Mouse (Mus musculus) hindbrain, embryonic 15.5 days (tissue): ENCODE data around the gene Krt88. TPM values are rescaled to one million over a fixed set of nuclear protein-coding genes. Genes with fewer than 3 reads are reported as not detected.

ENCODE experiments used
- ATAC-seq: fragments of 200-750 bp; cut with Nextera tagmentation; 2 replicates; pipeline ENCODE4 v1.8.0; 2017; ENCODE audit warnings: low read depth, moderate number of reproducible peaks, moderate TSS enrichment; ENCODE audit not compliant: low FRiP score
- H3K27ac ChIP-seq: fragments of 300-500 bp; sonication (generic); replicated peaks from 2 replicates; pipeline ENCODE4 v1.5.1; 2015; ENCODE audit warnings: mild to moderate bottlenecking, inconsistent platforms
- H3K27me3 ChIP-seq: fragments of 300-500 bp; sonication (generic); 2 replicates; pipeline ENCODE4 v1.6.1; 2015; ENCODE audit warnings: control low read depth, inconsistent platforms
- H3K36me3 ChIP-seq: fragments of 300-500 bp; sonication (generic); 2 replicates; pipeline ENCODE4 v1.6.1; 2015; ENCODE audit warnings: control low read depth, inconsistent platforms
- H3K4me1 ChIP-seq: fragments of 300-500 bp; sonication (generic); replicated peaks from 2 replicates; pipeline ENCODE4 v1.6.1; 2015; ENCODE audit warnings: control low read depth, inconsistent platforms
- H3K4me2 ChIP-seq: fragments of 300-500 bp; sonication (generic); 2 replicates; pipeline ENCODE4 v1.6.1; 2015; ENCODE audit warnings: moderate library complexity, mild to moderate bottlenecking, inconsistent platforms
- H3K4me3 ChIP-seq: fragments of 300-500 bp; sonication (generic); 2 replicates; pipeline ENCODE4 v1.5.1; 2015; ENCODE audit warnings: mild to moderate bottlenecking, inconsistent platforms
- H3K9ac ChIP-seq: fragments of 300-500 bp; sonication (generic); 2 replicates; pipeline ENCODE4 v1.6.1; 2015; ENCODE audit warnings: inconsistent platforms
- H3K9me3 ChIP-seq: fragments of 300-500 bp; sonication (generic); 2 replicates; pipeline ENCODE4 v1.6.1; 2016; ENCODE audit warnings: control low read depth, inconsistent platforms
- WGBS: fragments of 180-500 bp; shearing (Covaris S2); methylation state at CpG from one replicate; pipeline ENCODE4 v1.1.7; 2015; 5-methylcytosine and 5-hydroxymethylcytosine counted together
- polyA plus RNA-seq: library from polyadenylated mRNA; unstranded; fragments of >200 nt; fragmentation: Nextera tagmentation; extraction: Ambion mirVana; gene quantifications from 2 replicates; pipeline ENCODE4 v1.2.1, GENCODE M21; 2015

The Krt88 gene
- polyA plus RNA-seq, 1 experiment from 2014 or later, result not detected

DNA sequence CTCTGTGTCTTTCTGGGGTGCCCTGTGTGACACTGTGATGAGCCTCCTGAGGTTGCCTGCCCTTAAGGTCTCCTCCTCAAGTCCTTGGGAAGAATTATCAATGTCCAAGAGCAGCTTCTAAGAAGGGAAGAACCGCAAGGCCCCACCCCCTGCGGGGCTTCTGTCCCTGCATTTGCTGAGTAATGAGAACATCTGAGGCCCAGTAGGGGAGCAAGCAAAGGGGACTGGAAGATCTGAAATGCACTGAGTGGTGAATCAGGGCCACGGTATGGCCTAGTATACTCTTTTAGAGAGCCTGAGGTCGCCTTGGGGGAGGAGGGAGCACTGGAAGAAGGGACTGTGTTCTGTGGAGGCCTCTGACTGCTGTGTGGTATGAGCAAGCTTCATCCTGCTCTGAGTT, 34.5 kb downstream of the Krt88 start:
- no peak for ATAC-seq
- WGBS, result 40% methylated on average over 4 of the region's 4 CpGs

DNA sequence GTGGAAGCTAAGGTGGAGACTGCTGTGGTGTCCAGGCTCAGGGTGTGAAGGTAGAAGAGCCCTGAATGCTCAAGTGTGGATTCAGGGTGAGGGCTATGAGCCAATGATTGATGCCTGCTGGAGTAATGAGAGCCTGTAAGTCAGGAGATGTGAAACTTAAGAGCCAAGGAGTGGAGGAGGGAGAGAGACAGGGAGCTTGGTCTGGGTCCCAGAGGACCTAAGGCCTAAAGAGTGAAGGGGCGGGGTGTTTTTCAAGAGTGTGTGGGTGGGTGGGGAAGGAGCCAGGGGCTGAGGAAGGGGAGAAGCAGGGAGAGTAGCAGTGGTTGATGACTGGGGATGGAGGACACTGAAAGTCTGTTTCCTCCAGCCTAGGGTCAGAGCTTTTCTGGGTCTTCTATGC, 36.1 kb downstream of the Krt88 start:
- H3K27me3 ChIP-seq, result 0 out of 2 replicates have a peak, but pooled peaks cover under 1% of the 10 kb centered on the region
- 69% methylated on average over 1 of the region's 1 CpGs for WGBS
- no peak overlapping the region for H3K27ac ChIP-seq
- H3K4me1 ChIP-seq, result peaks cover 11% of the 10 kb centered on the region
- no peaks in the 10 kb centered on the region for H3K36me3 ChIP-seq
- no peak overlapping the region for H3K9ac ChIP-seq
- no peaks in the 10 kb centered on the region for H3K9me3 ChIP-seq
- no peak overlapping the region for H3K4me3 ChIP-seq
- H3K4me2 ChIP-seq, result no peak overlapping the region
- ATAC-seq, result no peak

More for the DNA sequence above, 34.5 kb downstream of the Krt88 start:
- Histone ChIP-seq H3K36me3 (no peaks in the 10 kb centered on the region), H3K4me2 (no peak overlapping the region), H3K9ac (no peak overlapping the region), H3K9me3 (no peaks in the 10 kb centered on the region), H3K27me3 (0 out of 2 replicates have a peak, but pooled peaks cover 3% of the 10 kb centered on the region), H3K4me3 (no peak overlapping the region), H3K27ac (no peak overlapping the region), H3K4me1 (peaks cover 11% of the 10 kb centered on the region)

DNA sequence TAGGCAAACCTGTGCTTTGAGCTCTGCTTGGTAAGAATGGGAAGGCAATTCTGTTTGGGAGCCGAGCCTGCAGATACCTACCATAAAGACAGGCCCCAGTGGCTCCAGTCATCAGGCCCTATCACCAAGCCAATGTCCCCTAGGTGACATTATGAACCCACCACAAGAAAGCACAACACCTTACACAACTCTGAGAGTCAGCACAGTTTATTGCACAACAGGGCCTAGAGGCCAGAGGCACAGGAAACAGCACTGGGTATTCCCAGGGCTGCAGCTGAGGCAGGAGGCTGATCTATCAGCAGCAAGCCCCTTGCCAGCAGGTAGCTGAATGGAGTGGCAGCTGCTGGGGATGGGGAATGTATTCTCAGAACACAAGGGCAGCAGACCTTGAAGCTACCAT, 37.4 kb downstream of the Krt88 start:
- no peak overlapping the region for H3K4me2 ChIP-seq
- 85% methylated on average over 1 of the region's 1 CpGs for WGBS

DNA sequence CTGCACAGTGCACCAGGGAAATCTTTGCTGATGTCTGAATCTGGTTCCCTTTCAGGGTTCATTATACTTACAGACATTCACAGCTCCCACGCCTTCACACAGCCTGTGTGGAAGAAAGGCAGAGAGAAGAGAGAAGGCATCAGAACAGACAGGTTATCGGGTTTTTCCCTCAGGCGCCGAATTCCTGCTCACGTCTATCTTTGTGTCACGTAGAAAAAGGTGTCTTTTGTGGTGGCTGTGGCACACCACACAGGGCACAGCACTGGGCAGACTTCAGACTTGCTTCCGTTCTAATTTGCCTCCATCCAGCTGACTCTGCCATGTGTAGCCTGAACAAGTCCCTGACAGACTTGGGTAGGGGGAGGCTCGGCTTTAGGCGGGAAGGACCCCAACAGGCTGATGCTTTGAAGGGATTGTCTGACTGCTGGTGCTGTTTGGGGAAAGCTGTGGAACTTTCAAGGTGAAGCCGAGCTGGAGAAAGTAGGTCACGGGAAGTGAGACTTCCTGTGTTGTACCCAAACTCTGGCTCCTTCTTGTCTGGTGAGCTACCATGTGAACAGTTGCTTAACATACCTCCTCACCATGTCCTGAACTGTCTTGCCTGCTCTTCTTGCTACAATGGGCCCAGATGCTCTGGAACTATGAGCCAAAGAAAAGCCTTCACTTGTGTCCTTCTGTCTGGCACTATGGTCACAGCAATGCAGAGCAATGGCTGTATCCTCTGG, 38.5 kb downstream of the Krt88 start:
- Histone ChIP-seq H3K4me1 (no peaks in the 10 kb centered on the region), H3K4me2 (no peak overlapping the region), H3K27ac (no peak overlapping the region), H3K4me3 (no peak overlapping the region), H3K36me3 (no peaks in the 10 kb centered on the region), H3K9me3 (no peaks in the 10 kb centered on the region), H3K9ac (no peak overlapping the region), H3K27me3 (no peaks in the 10 kb centered on the region)
- WGBS, result 89% methylated on average over 11 of the region's 11 CpGs
- ATAC-seq, result no peak

More for the DNA sequence above, 37.4 kb downstream of the Krt88 start:
- Histone ChIP-seq H3K27ac (no peak overlapping the region), H3K9me3 (no peaks in the 10 kb centered on the region), H3K9ac (no peak overlapping the region), H3K36me3 (no peaks in the 10 kb centered on the region), H3K27me3 (no peaks in the 10 kb centered on the region), H3K4me1 (no peaks in the 10 kb centered on the region), H3K4me3 (no peak overlapping the region)
- no peak for ATAC-seq

GRCm38 (mm10) chr15:101491431-101491830, 43.9 kb downstream of the Krt88 start, which contains the start of gene Krt83:
Krt83 (minus strand) TSS chr15:101491512.
- no peak within 1 kb of the TSS for H3K27ac ChIP-seq
- H3K36me3 ChIP-seq, result no peaks in the 10 kb centered on the region
- 58% methylated on average over 6 of the region's 6 CpGs for WGBS
- no peak within 1 kb of the TSS for H3K4me2 ChIP-seq
- no peaks in the 10 kb centered on the region for H3K27me3 ChIP-seq
- H3K4me3 ChIP-seq, result no peak within 1 kb of the TSS
- H3K9ac ChIP-seq, result no peak within 1 kb of the TSS
- no peaks in the 10 kb centered on the region for H3K4me1 ChIP-seq
- ATAC-seq, result no peak
- H3K9me3 ChIP-seq, result no peaks in the 10 kb centered on the region

DNA sequence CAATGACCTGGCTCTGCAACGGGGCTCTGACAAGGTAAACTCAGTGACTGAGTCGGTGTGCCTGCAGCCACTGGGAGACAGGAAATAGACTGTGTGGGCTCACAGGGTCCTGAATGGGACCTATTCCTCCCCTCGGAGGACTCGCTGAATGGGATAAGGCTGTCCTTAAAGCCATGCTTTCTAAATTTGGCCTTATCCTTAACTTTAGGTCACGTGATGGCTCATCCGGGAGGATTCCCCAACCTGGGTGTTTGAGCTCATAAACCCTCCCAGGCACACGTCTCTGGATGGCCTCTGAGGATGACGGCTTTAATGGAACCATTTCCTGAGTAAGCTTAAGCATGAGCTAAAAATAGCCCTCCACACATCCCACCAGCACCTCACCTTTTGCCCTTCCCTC, 45.2 kb downstream of the Krt88 start:
- no peak overlapping the region for H3K27ac ChIP-seq
- no peak for ATAC-seq
- no peaks in the 10 kb centered on the region for H3K9me3 ChIP-seq
- H3K4me2 ChIP-seq, result no peak overlapping the region
- H3K36me3 ChIP-seq, result no peaks in the 10 kb centered on the region
- no peak overlapping the region for H3K9ac ChIP-seq
- WGBS, result 75% methylated on average over 8 of the region's 8 CpGs
- no peaks in the 10 kb centered on the region for H3K27me3 ChIP-seq
- H3K4me3 ChIP-seq, result no peak overlapping the region
- H3K4me1 ChIP-seq, result no peaks in the 10 kb centered on the region

DNA sequence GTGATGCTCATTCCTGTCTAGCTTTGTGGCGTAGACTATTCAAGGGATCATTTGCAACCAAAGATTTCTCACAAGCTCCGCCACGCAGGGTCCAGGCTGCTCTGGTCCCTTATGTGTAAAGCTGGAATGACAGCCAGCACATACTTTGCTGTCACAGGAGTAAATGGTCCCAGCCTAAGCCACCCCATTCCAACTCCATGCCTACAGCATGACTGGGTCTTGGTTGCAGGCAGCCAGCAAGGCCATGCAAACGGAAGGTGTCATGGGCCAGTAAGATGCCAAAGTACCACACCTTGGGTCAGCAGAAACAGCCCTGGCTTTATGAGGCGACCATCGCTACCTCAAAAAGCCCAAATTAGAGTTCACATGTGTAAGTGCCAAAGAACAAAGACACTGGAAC, 46.2 kb downstream of the Krt88 start:
- H3K4me2 ChIP-seq, result no peak overlapping the region
- no peaks in the 10 kb centered on the region for H3K9me3 ChIP-seq
- 96% methylated on average over 6 of the region's 6 CpGs for WGBS
- no peak for ATAC-seq
- H3K36me3 ChIP-seq, result no peaks in the 10 kb centered on the region
- H3K4me3 ChIP-seq, result no peak overlapping the region
- H3K9ac ChIP-seq, result no peak overlapping the region
- no peak overlapping the region for H3K27ac ChIP-seq
- H3K4me1 ChIP-seq, result no peaks in the 10 kb centered on the region
- no peaks in the 10 kb centered on the region for H3K27me3 ChIP-seq

DNA sequence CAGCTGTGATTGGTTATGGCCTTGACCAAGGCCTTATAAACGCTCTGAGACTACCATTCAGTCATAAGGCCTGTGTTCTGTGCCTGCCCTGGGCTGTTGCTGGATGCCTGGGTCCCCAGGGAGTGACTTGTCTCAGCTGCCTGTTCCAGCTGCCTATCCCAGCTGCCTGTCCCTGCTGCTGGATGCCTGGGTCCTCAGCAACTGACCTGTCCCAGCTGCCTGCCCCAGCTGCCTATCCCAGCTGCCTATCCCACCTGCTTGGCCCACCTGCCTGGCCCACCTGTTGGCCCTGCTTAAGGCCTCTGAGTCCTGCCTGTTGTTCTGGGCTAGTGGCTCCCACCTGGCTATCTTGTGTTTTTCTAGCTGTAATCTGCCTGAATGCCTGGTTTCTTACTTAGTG, 46.7 kb downstream of the Krt88 start:
- H3K27ac ChIP-seq, result no peak overlapping the region
- no peak overlapping the region for H3K9ac ChIP-seq
- H3K4me2 ChIP-seq, result no peak overlapping the region
- H3K36me3 ChIP-seq, result no peaks in the 10 kb centered on the region
- H3K9me3 ChIP-seq, result no peaks in the 10 kb centered on the region
- H3K27me3 ChIP-seq, result no peaks in the 10 kb centered on the region
- no peak overlapping the region for H3K4me3 ChIP-seq
- no peaks in the 10 kb centered on the region for H3K4me1 ChIP-seq
- no peak for ATAC-seq
- WGBS, result 53% methylated on average over 1 of the region's 1 CpGs

GRCm38 (mm10) chr15:101495266-101495665, 47.7 kb downstream of the Krt88 start:
- no peak for ATAC-seq
- no peaks in the 10 kb centered on the region for H3K36me3 ChIP-seq
- H3K4me3 ChIP-seq, result no peak overlapping the region
- no peaks in the 10 kb centered on the region for H3K9me3 ChIP-seq
- H3K27ac ChIP-seq, result no peak overlapping the region
- H3K9ac ChIP-seq, result no peak overlapping the region
- WGBS, result 89% methylated on average over 8 of the region's 8 CpGs
- H3K4me1 ChIP-seq, result no peaks in the 10 kb centered on the region
- no peak overlapping the region for H3K4me2 ChIP-seq
- no peaks in the 10 kb centered on the region for H3K27me3 ChIP-seq

DNA sequence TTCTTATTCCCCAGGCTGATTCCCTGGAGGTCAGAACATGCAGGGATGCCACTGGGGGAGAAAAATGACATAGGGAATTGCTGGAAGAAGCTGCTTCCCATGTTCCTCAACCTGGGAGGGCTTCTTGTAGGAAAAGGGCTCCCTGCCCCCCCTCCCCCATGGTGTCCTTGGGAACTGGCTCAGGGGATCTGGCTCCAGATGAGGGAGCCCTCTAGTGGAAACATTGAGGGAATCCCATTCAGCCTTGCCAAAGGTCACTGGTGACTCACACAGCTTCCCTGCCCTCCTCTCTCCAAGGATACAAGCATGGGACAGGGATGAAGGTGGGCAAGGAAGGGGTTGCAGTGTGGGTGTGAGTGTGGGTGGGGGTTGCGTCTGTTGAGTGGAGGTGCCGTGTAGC, 49.6 kb downstream of the Krt88 start:
- no peak for ATAC-seq
- no peaks in the 10 kb centered on the region for H3K36me3 ChIP-seq
- H3K9me3 ChIP-seq, result no peaks in the 10 kb centered on the region
- H3K27ac ChIP-seq, result no peak overlapping the region
- H3K4me2 ChIP-seq, result no peak overlapping the region
- H3K9ac ChIP-seq, result no peak overlapping the region
- H3K4me3 ChIP-seq, result no peak overlapping the region
- H3K27me3 ChIP-seq, result no peaks in the 10 kb centered on the region
- 72% methylated on average over 2 of the region's 2 CpGs for WGBS
- no peaks in the 10 kb centered on the region for H3K4me1 ChIP-seq

Other genes with a start within 250 kb of the Krt88 start
- gene Grasp, start 223.6 kb upstream of the Krt88 start, polyA plus RNA-seq, result 1.9 and 2.4 TPM in 2 replicates
- 6.6 and 6.9 TPM in 2 replicates for gene Nr4a1, start 193.5 kb upstream of the Krt88 start, polyA plus RNA-seq
- 75.5 and 76.5 TPM in 2 replicates for gene Atg101, start 163.5 kb upstream of the Krt88 start, polyA plus RNA-seq
- 0.31 TPM in 1 of 2 replicates, not detected in the other for gene 6030408B16Rik, start 154.5 kb upstream of the Krt88 start, polyA plus RNA-seq
- 0.06 and 0.13 TPM in 2 replicates for gene Krt80, start 77.6 kb upstream of the Krt88 start, polyA plus RNA-seq
- 1.3 and 1.6 TPM in 2 replicates for gene Krt7, start 36.7 kb upstream of the Krt88 start, polyA plus RNA-seq
- 0.64 and 0.82 TPM in 2 replicates for gene Krt87, start 8.9 kb upstream of the Krt88 start, polyA plus RNA-seq
- not detected in 2 replicates for gene Krt81, start 16.0 kb downstream of the Krt88 start, polyA plus RNA-seq
- 0.09 and 0.12 TPM in 2 replicates for gene Krt86, start 25.7 kb downstream of the Krt88 start, polyA plus RNA-seq
- gene Krt83, start 43.8 kb downstream of the Krt88 start, polyA plus RNA-seq, result not detected in 2 replicates
- gene Gm49425, start 69.5 kb downstream of the Krt88 start, polyA plus RNA-seq, result not detected in 2 replicates
- gene Krt84, start 85.1 kb downstream of the Krt88 start, polyA plus RNA-seq, result 0.05 TPM in 1 of 2 replicates, not detected in the other
- not detected in 2 replicates for gene Krt82, start 102.9 kb downstream of the Krt88 start, polyA plus RNA-seq
- gene Krt90, start 115.2 kb downstream of the Krt88 start, polyA plus RNA-seq, result 0.12 and 0.13 TPM in 2 replicates
- gene Krt75, start 126.2 kb downstream of the Krt88 start, polyA plus RNA-seq, result 0.17 and 0.18 TPM in 2 replicates
- not detected in 2 replicates for gene Gm5414, start 180.4 kb downstream of the Krt88 start, polyA plus RNA-seq
- not detected in 2 replicates for gene Gm5478, start 199.6 kb downstream of the Krt88 start, polyA plus RNA-seq
- gene Krt6b, start 232.5 kb downstream of the Krt88 start, polyA plus RNA-seq, result not detected in 2 replicates
- gene Krt6a, start 246.6 kb downstream of the Krt88 start, polyA plus RNA-seq, result 0.22 TPM in 1 of 2 replicates, not detected in the other